Mouse (Mus musculus): ENCODE measurements at regions not wholly inside any gene's neighbourhood (a gene's known extent, or its start where the extent isn't known, plus 50 kb on each side); places are given as distances from the start of the nearest gene placed in this dataset.

- Histone ChIP-seq H3K4me3 (ENCODE audit: insufficient read depth in 1 of 2, low read depth in 1 of 2, low read length in 2 of 2, poor library complexity in 1 of 2, severe bottlenecking in 1 of 2) (no peak overlapping the region), H3K27ac (ENCODE audit: insufficient read depth, low read depth, low read length, poor library complexity, severe bottlenecking) (no peak overlapping the region), H3K9ac (ENCODE audit: insufficient read depth, low read depth, low read length, poor library complexity, severe bottlenecking) (no peak overlapping the region), H3K36me3 (ENCODE audit: control insufficient read depth, insufficient read depth, low read length, poor library complexity, severe bottlenecking) (no peaks in the 10 kb centered on the region), H3K4me1 (ENCODE audit: control insufficient read depth in 2 of 2, insufficient read depth in 2 of 2, low read length in 2 of 2, poor library complexity in 1 of 2) (no peaks in the 10 kb centered on the region), H3K9me3 (ENCODE audit: control insufficient read depth, insufficient read depth, low read depth, low read length) (0 out of 2 replicates have a peak, but pooled peaks cover 1% of the 10 kb centered on the region)
- no peak for DNase-seq (ENCODE audit: low read depth, low spot score)
- in situ Hi-C loops (cut with MboI; ENCODE audit: low sequenced_read_pairs in 2 of 2, unreplicated experiment in 2 of 2): no loop called here
- no peak for TF ChIP-seq CHD2 (IDR thresholded peaks at IDR 0.05; ENCODE audit: low read depth, low read length)
These were observed 131.9 kb upstream of the Klf7 start for GRCm38 (mm10) chr1:64253996-64254395.

DNA sequence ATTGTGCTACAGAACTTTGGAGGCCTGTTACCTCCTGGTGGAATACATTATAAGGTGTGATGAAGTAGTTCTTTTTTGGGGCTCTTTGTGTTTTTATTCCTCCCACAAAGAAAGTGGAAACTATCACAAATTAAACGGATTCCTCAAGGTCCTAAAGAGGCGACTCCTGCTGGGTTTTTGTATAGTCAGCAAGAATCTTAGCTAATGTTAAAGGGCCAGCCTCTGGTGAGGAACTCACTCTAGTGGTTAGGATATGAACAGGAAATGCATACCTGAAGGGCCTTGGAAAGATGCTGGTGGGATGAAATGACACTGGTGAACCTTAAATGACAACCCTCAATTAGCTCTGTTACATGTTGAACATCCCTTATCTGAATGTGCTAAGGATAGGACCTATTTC is 120.3 kb upstream of the Klf7 start:
- TF ChIP-seq ZNF384 (IDR thresholded peaks at IDR 0.05; ENCODE audit: low read depth, low read length) (no peak), MAFK (IDR thresholded peaks at IDR 0.05; ENCODE audit: insufficient read depth, low read depth, low read length) (peak; percentile 67), ZC3H11A (IDR thresholded peaks at IDR 0.05; ENCODE audit: borderline replicate concordance, low read depth, low read length) (no peak)
- no peak overlapping the region for H3K9ac ChIP-seq (ENCODE audit: insufficient read depth, low read depth, low read length, poor library complexity, severe bottlenecking)
- no peak for DNase-seq (ENCODE audit: low read depth, low spot score)
- H3K9me3 ChIP-seq (ENCODE audit: control insufficient read depth, insufficient read depth, low read depth, low read length): no peaks in the 10 kb centered on the region
- in situ Hi-C loops (cut with MboI; ENCODE audit: low sequenced_read_pairs in 2 of 2, unreplicated experiment in 2 of 2): no loop called here
- H3K4me1 ChIP-seq (ENCODE audit: control insufficient read depth in 2 of 2, insufficient read depth in 2 of 2, low read length in 2 of 2, poor library complexity in 1 of 2): no peaks in the 10 kb centered on the region
- H3K36me3 ChIP-seq (ENCODE audit: control insufficient read depth, insufficient read depth, low read length, poor library complexity, severe bottlenecking): no peaks in the 10 kb centered on the region
- no peak overlapping the region for H3K4me3 ChIP-seq (ENCODE audit: insufficient read depth in 1 of 2, low read depth in 1 of 2, low read length in 2 of 2, poor library complexity in 1 of 2, severe bottlenecking in 1 of 2)
- H3K27ac ChIP-seq (ENCODE audit: insufficient read depth, low read depth, low read length, poor library complexity, severe bottlenecking): no peak overlapping the region

DNA sequence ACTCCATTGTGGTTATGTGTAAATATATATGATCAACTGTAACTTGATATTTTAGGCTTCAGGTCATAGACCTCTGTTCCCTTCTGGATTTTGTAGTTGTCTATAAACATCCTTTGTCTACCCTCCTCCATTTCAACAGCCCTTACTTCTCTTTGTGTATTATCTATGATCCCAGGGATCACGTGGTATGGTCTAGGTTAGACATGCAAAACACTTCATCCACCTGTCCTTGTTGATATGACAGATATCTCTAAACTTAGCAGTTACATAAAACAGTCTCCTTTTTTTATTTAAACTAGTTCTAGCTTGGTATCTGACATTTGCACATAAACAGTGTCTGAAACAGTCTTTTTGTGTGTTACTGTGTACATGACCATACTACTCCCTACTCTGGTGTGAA is 107.6 kb upstream of the Klf7 start:
- peaks cover 5% of the 10 kb centered on the region in 2 experiments; a peak in 3 of 4 replicates for H3K4me1 ChIP-seq (ENCODE audit: control insufficient read depth in 2 of 2, insufficient read depth in 2 of 2, low read length in 2 of 2, poor library complexity in 1 of 2)
- H3K4me3 ChIP-seq (ENCODE audit: insufficient read depth in 1 of 2, low read depth in 1 of 2, low read length in 2 of 2, poor library complexity in 1 of 2, severe bottlenecking in 1 of 2): no peak overlapping the region
- H3K9me3 ChIP-seq (ENCODE audit: control insufficient read depth, insufficient read depth, low read depth, low read length): no peaks in the 10 kb centered on the region
- in situ Hi-C loops (cut with MboI; ENCODE audit: low sequenced_read_pairs in 2 of 2, unreplicated experiment in 2 of 2): no loop called here
- DNase-seq (ENCODE audit: low read depth, low spot score): no peak
- H3K9ac ChIP-seq (ENCODE audit: insufficient read depth, low read depth, low read length, poor library complexity, severe bottlenecking): no peak overlapping the region
- TF ChIP-seq MAFK (IDR thresholded peaks at IDR 0.05; ENCODE audit: insufficient read depth, low read depth, low read length): no peak
- TF ChIP-seq CHD2 (IDR thresholded peaks at IDR 0.05; ENCODE audit: low read depth, low read length): no peak
- TF ChIP-seq HCFC1 (IDR thresholded peaks at IDR 0.05; ENCODE audit: borderline replicate concordance, insufficient read depth, low read length): no peak
- H3K27ac ChIP-seq (ENCODE audit: insufficient read depth, low read depth, low read length, poor library complexity, severe bottlenecking): no peak overlapping the region
- no peaks in the 10 kb centered on the region for H3K36me3 ChIP-seq (ENCODE audit: control insufficient read depth, insufficient read depth, low read length, poor library complexity, severe bottlenecking)

DNA sequence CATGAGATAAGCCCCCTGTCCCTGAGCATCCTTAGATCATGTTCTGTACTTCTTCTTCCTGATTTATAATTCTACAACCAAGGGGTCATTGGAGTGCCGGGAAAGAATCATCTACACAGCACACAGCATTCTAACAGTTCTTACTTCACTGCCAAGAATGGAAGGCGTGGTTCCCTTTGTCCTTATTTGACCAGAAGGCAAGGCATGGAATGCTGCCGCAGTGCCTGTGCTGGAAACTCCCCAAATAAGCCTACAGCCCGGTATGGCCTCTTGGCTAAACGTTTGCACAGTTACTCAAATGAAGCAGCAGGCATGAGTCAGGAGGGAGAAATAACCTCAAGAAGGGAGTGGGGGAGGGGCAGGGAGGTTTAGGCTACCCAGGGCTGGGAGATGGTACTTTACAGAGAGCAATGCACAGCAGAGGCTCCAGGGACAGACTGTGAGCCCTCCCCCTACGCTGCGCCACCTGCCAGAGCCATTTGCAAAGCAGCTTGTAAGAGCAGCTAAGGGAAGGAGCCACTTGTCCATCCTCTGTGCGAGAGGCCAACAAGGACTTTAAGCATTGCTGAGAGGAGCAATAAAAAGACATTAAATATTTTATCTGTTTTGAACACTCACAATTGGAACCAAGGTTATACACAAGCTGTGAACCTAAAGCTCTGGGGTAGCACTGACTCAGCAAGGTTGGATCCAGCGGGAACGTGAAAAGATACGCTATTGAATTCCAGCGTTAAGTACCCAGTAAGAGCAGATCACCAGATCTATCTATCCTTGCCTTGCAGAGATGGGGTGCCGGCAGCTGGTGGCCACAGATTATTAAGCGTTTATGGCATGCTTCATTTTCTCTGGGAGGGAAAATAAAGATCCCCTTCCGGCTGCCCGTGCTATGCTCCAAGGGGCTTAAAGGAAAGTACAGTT is 104.2 kb upstream of the Klf7 start:
- no peak overlapping the region; the same call in 1 of the 2 replicates for H3K27ac ChIP-seq (ENCODE audit: insufficient read depth, low read depth, low read length, poor library complexity, severe bottlenecking)
- peaks cover 7 to 14% of the 10 kb centered on the region in 2 experiments for H3K4me1 ChIP-seq (ENCODE audit: control insufficient read depth in 2 of 2, insufficient read depth in 2 of 2, low read length in 2 of 2, poor library complexity in 1 of 2)
- peak; percentile 78 for DNase-seq (ENCODE audit: low read depth, low spot score)
- peak overlapping the region; percentile 18; the same call in 1 of the 2 replicates for H3K9ac ChIP-seq (ENCODE audit: insufficient read depth, low read depth, low read length, poor library complexity, severe bottlenecking)
- H3K9me3 ChIP-seq (ENCODE audit: control insufficient read depth, insufficient read depth, low read depth, low read length): no peaks in the 10 kb centered on the region
- in situ Hi-C loops (cut with MboI; ENCODE audit: low sequenced_read_pairs in 2 of 2, unreplicated experiment in 2 of 2): no loop called here
- H3K36me3 ChIP-seq (ENCODE audit: control insufficient read depth, insufficient read depth, low read length, poor library complexity, severe bottlenecking): no peaks in the 10 kb centered on the region
- TF ChIP-seq ZC3H11A (IDR thresholded peaks at IDR 0.05; ENCODE audit: borderline replicate concordance, low read depth, low read length): no peak
- peak; percentile 66; the same call in 1 of the 2 replicates for TF ChIP-seq MAFK (IDR thresholded peaks at IDR 0.05; ENCODE audit: insufficient read depth, low read depth, low read length)
- peak overlapping the region; percentile 17 to 37; a peak in 3 of 4 replicates for H3K4me3 ChIP-seq (ENCODE audit: insufficient read depth in 1 of 2, low read depth in 1 of 2, low read length in 2 of 2, poor library complexity in 1 of 2, severe bottlenecking in 1 of 2)
